Mouse (Mus musculus) sigmoid colon, adult 10 weeks (tissue): ENCODE results near the gene Pla1a. TPM values are rescaled to one million over a fixed set of nuclear protein-coding genes. Genes with fewer than 3 reads are reported as not detected.

Source experiments
- polyA plus RNA-seq: library from polyadenylated mRNA; stranded (reverse); fragments of 350-450 nt; fragmentation: Illumina TruSeq; extraction: RNeasy Lipid Tissue Mini Kit (QIAGEN cat#74804); gene quantifications from one replicate; pipeline ENCODE4 v1.2.3, GENCODE M21; 2014; ENCODE audit warnings: low read depth, low replicate concordance

The Pla1a gene
- polyA plus RNA-seq, result 1.0 TPM

GRCm38 (mm10) chr16:38432498-38433425 is at the start of gene Pla1a:
Pla1a (minus strand) TSS chr16:38433145.

DNA sequence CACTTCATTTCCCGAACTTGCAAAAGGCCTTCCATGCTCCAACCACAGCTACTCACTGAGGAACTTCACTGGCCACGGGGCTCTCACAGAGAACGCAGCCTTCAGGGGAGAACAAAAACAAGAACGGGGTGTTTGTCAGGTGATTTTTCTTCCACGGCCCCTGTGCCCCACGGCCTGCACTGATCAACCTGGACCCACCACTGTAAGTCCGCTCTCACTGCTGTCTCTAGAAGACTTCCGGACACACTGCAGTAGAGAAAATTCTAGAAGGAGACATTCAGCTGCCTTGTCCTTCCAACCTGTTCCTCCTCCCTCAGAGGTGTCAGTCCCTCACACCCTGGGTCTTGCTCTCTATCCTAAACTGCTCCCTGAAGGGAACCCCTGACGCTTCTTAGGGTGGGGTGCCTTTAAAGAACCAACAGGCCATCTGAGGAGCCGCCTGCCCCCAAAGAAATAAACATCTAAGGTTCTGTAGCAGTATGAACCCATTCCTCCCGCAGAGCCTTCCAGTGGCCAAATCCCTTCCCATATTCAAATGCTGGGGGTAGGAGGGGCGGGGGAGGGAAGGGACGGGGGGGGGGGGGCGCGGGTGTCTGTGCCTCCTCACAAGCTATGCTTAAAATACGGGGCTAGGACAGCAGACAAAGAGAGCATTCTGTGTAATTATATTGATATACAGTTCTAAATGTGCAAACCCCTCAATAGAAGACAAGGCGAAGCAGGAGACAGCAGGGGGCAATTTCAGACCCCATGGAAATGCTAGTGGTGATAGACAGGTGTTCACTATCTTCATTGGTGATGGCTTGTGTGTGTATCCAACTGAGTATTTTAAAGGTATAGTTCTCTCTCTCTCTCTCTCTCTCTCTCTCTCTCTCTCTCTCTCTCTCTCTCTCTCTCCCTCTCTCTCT is 22.8 kb upstream of the Pla1a start, which contains the start of gene Cd80:
Gene Cd80, plus strand, starts transcription at position 51 of the 908 bp plus-strand sequence.

DNA sequence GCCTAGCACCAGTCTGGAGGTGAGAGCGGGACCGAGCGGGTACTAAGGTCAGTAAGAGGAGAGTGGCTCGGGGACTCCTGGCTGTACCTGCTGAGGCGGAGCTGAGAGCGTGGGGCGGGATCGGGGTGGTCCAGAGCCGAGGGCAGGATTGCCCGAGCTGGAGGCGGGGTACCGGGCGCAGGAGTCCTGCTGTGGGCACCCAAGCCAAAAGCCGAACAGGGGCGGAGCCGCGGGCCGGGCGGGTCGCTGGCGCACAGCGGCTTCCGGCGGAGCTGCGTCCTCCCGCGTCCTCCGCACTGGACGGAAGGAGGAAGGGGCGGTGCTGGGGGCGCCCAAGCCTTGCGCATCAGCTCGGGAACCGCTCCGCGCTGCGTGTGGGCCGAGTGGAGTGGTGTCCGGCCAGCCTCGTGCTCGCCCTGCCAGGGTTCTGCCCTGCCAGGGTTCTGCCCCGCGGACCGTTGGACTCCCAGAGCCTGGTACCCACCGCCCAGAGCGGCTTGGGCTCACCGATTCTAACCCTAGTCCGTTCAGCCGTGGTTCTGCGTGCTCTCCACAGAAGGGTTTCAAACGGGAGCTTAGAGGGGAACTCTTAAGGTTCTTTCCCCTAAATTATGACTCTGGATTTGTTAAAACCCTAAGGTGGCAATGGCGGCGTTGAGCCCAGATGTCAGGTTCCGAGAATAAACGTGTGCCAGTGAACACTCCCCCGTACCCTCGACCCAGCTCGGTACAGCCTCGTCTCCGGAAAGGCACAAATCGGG is 19.7 kb upstream of the Pla1a start, which contains the start of gene Adprh:
Gene Adprh, minus strand, starts transcription at position 262 of the 761 bp plus-strand sequence.

DNA sequence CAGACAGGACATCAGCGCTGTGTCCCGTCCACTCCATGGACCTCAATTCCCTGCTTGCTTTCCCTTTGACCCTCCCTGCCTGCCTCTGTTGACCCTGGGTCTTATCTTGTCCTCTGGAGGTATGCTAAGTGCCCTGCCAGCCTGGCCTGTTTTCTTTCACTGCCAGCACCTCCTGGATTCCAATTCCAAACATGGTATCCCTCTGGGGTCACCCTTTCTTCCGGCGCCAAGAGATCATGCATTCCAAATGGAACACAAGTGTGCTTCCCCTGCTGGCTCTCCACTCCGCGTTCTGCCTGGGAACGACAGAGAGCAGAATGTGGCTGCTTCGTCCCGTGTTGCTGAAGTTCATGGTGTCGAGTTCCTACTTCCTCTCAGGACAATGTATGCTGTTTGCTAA is 71.0 kb downstream of the Pla1a start, which contains the start of gene Popdc2:
Gene Popdc2, plus strand, starts transcription at position 277 of the 400 bp plus-strand sequence.

GRCm38 (mm10) chr16:38346529-38347325 is 86.2 kb downstream of the Pla1a start, which contains the start of the genes Cox17 and Gm21987:
Cox17 (plus strand) TSS chr16:38346991.
Gm21987 (plus strand) TSS chr16:38347040.

Other genes starting within 250 kb of the Pla1a start
- 11.5 TPM for gene Nr1i2, start 138.3 kb downstream of the Pla1a start, polyA plus RNA-seq
- 0.60 TPM for gene Maats1, start 91.0 kb downstream of the Pla1a start, polyA plus RNA-seq
- gene Cox17, start 86.2 kb downstream of the Pla1a start, polyA plus RNA-seq, result 133 TPM
- not detected for gene Gm21987, start 86.1 kb downstream of the Pla1a start, polyA plus RNA-seq
- gene Popdc2, start 70.9 kb downstream of the Pla1a start, polyA plus RNA-seq, result 2.7 TPM
- gene Adprh, start 19.6 kb upstream of the Pla1a start, polyA plus RNA-seq, result 10.1 TPM
- 1.6 TPM for gene Cd80, start 22.4 kb upstream of the Pla1a start, polyA plus RNA-seq
- 13.2 TPM for gene Timmdc1, start 89.5 kb upstream of the Pla1a start, polyA plus RNA-seq
- gene Poglut1, start 117.1 kb upstream of the Pla1a start, polyA plus RNA-seq, result 34.5 TPM
- gene Tmem39a, start 125.6 kb upstream of the Pla1a start, polyA plus RNA-seq, result 60.2 TPM